Mouse (Mus musculus) megakaryocyte, embryonic 14.5 days (primary cell): ENCODE results near the gene Itga9. TPM values are rescaled to one million over a fixed set of nuclear protein-coding genes. Genes with fewer than 3 reads are reported as not detected.

Source experiments
- H3K27me3 ChIP-seq: replicated peaks from 2 replicates; pipeline ENCODE3; 2012; ENCODE audit warnings: inconsistent platforms
- H3K36me3 ChIP-seq: replicated peaks from 2 replicates; pipeline ENCODE3; 2012; ENCODE audit warnings: low read length, inconsistent platforms, mixed read lengths
- H3K4me1 ChIP-seq: 2 replicates; pipeline ENCODE4 v1.6.1; 2012; ENCODE audit warnings: inconsistent platforms
- H3K4me3 ChIP-seq: replicated peaks from 2 replicates; pipeline ENCODE3; 2012; ENCODE audit warnings: moderate library complexity, mild to moderate bottlenecking, inconsistent platforms
- H3K9me3 ChIP-seq: 2 replicates; pipeline ENCODE4 v1.6.1; 2012; ENCODE audit warnings: inconsistent platforms
- FLI1 ChIP-seq: IDR thresholded peaks from 2 replicates; pipeline ENCODE4 v1.6.1; 2012; ENCODE audit warnings: low read length, inconsistent platforms, mixed read lengths
- GATA1 ChIP-seq: IDR thresholded peaks from 3 replicates; pipeline ENCODE4 v1.6.1; 2012; ENCODE audit warnings: mixed read lengths, low read length, inconsistent platforms, borderline replicate concordance
- polyA plus RNA-seq: library from polyadenylated mRNA; stranded (reverse); fragments of >175 nt; gene quantifications from 2 replicates; pipeline ENCODE4 v1.2.3, GENCODE M21; 2012; ENCODE audit warnings: low replicate concordance; ENCODE audit not compliant: insufficient read depth

The Itga9 gene
- polyA plus RNA-seq, 1 experiment = 0.30 TPM

DNA sequence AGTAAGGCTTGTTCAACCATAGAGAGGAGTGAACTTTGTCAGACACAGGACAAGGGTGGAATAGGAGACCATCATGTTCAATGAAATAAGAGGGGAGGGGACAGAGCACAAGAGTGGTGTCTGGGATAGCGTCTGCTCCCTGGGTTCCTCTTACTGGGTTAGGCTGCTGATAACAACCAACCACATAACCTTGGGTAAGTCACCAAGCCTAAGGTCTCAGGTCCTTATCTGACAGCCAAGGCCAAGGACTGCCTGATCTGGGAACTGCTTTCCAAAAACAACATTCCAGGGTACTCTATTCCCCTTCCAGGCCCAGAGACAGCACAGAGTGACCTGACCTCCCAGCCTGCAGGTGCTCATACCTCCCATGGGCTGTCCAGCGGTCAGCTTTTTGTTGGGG is 260.5 kb downstream of the Itga9 start:
- Histone ChIP-seq H3K27me3 (peaks cover 29% of the 10 kb centered on the region), H3K4me3 (no peak overlapping the region), H3K36me3 (no peaks in the 10 kb centered on the region), H3K4me1 (no peaks in the 10 kb centered on the region), H3K9me3 (no peaks in the 10 kb centered on the region)
- TF ChIP-seq GATA1 (no peak), FLI1 (no peak)

DNA sequence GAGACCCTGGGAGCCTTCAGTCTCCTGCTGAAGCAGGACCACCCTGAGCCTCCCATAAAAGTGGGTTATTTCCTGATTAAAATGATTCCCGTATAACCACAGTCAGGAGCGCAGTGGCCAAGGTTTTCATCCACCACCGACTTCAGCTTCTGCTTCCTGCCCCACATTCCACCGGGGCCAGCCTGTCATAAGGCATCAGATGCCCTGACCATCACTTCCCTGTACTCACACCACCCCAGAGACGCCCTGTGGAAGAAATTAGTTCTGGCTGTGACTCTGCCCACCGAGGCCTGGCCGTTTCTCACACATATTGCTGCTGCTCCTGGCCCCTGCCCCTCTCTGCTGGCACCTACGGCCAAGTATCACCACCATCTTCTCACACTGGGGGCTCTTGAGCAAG is 261.4 kb downstream of the Itga9 start:
- Histone ChIP-seq H3K27me3 (peaks cover 27% of the 10 kb centered on the region), H3K4me3 (no peak overlapping the region), H3K4me1 (no peaks in the 10 kb centered on the region), H3K36me3 (no peaks in the 10 kb centered on the region), H3K9me3 (no peaks in the 10 kb centered on the region)
- TF ChIP-seq FLI1 = no peak
- no peak for TF ChIP-seq GATA1

DNA sequence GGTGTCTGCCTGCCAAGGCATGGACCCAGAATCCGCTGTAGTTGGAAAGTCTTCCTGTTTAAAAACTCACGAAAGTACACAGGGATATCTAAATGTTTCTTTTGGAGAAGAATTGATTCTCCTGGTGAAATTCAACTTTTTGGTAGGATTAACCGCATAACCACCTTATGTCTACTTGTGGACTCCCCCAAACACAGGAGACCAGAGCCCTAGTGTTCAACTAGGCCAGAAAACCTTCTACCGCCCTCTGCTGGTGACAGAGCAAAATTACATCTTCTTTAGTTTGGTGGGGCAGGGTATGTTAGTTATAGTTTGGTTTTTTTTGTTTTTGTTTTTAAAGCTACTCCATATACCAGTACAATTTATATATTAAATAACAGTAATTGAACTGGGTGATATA is 264.6 kb downstream of the Itga9 start:
- Histone ChIP-seq H3K4me3 (no peak overlapping the region), H3K4me1 (peaks cover 2% of the 10 kb centered on the region; the same call in 1 of the 2 replicates), H3K36me3 (no peaks in the 10 kb centered on the region), H3K9me3 (0 out of 2 replicates have a peak, but pooled peaks cover 3% of the 10 kb centered on the region), H3K27me3 (peaks cover 14% of the 10 kb centered on the region)
- no peak for TF ChIP-seq FLI1
- no peak for TF ChIP-seq GATA1

DNA sequence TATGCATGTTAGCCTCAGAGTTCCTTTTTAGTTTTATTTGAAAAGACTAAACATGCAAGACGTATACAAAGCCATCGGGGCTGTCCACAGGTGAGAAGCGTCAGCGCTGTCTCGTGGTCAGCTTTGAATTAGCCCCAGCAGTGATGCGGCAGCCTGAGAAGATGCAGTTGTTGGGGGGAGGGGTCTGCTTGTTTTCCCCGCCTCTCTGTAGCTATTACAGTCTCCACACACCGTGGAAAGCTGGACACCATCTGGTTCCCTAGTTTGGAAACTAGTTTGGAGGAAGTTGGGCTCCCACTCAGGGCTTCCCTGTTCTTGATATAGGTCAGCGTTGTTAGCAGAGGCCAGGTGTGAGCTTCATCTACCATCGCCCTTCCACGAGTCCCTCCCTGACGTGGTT is 266.5 kb downstream of the Itga9 start:
- peaks cover 16% of the 10 kb centered on the region for H3K27me3 ChIP-seq
- H3K9me3 ChIP-seq = 0 out of 2 replicates have a peak, but pooled peaks cover 3% of the 10 kb centered on the region
- no peaks in the 10 kb centered on the region for H3K36me3 ChIP-seq
- H3K4me3 ChIP-seq = no peak overlapping the region
- peaks cover 11% of the 10 kb centered on the region for H3K4me1 ChIP-seq
- TF ChIP-seq FLI1 (no peak), GATA1 (no peak)

DNA sequence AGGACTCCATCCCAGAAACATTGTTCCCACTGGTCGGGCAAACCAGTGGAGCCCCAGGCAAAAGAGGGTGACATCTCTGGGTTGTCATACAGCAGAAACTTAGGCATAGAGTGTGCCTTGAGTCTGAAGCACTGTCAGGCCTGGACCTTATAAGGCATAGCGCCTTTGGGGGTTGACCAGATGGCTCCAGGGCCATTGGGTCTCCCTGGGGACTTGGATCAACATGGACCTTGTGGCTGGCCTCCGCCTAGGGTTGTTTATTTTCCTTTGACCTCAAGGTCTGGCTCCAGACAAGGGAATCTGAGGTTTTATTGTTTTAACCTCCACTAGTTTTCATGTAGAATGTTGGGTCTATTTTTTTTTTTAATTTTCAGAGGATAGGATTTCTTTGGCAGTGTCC is 267.1 kb downstream of the Itga9 start:
- no peak overlapping the region for H3K4me3 ChIP-seq
- H3K9me3 ChIP-seq = 0 out of 2 replicates have a peak, but pooled peaks cover 3% of the 10 kb centered on the region
- peaks cover 11% of the 10 kb centered on the region for H3K4me1 ChIP-seq
- peaks cover 18% of the 10 kb centered on the region for H3K27me3 ChIP-seq
- no peaks in the 10 kb centered on the region for H3K36me3 ChIP-seq
- TF ChIP-seq GATA1 (no peak), FLI1 (no peak)

DNA sequence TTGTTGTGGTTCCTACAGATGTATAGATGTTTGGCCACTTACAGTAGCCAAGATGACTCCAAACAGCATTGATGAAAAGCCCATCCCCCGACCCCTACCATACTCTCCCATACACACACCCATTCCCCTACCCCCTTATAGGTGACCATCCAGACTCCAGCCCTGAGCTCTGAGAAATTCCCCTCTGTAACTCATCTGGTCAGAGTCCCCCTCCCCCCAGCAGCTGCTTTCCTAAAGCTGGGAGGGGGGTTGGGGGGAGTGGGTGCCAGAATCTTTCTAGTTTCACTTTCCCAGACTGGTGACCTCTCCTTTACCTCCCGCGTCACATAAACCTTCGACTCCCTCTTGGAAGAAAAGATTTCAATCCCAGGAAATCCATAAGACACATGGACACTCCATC is 269.2 kb downstream of the Itga9 start:
- peaks cover 16% of the 10 kb centered on the region for H3K27me3 ChIP-seq
- no peak overlapping the region for H3K4me3 ChIP-seq
- TF ChIP-seq FLI1 = no peak
- no peak for TF ChIP-seq GATA1
- peaks cover 11% of the 10 kb centered on the region for H3K4me1 ChIP-seq
- H3K36me3 ChIP-seq = no peaks in the 10 kb centered on the region
- H3K9me3 ChIP-seq = 0 out of 2 replicates have a peak, but pooled peaks cover 3% of the 10 kb centered on the region

DNA sequence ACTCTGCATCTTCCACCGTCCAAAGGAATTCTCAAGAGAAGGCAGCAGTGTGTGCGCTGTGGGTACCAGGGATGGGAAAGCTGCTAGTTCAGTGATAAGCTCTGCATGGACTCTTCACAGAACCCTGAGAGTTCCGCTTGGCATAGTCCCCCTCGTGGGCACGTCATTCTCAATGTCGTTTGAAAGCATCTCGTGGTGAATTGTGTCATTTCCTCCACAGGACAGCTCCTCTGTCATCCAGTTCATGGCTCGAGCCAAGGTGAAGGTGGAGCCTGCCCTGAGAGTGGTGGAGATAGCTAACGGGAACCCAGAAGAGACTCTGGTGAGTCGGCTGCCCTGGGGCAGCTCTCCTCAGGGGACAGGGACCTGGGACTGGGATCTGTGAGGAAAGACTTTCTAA is 270.4 kb downstream of the Itga9 start:
- TF ChIP-seq FLI1 (no peak), GATA1 (no peak)
- Histone ChIP-seq H3K4me1 (peaks cover 18% of the 10 kb centered on the region), H3K4me3 (no peak overlapping the region), H3K36me3 (no peaks in the 10 kb centered on the region), H3K27me3 (peaks cover 20% of the 10 kb centered on the region), H3K9me3 (0 out of 2 replicates have a peak, but pooled peaks cover 3% of the 10 kb centered on the region)

DNA sequence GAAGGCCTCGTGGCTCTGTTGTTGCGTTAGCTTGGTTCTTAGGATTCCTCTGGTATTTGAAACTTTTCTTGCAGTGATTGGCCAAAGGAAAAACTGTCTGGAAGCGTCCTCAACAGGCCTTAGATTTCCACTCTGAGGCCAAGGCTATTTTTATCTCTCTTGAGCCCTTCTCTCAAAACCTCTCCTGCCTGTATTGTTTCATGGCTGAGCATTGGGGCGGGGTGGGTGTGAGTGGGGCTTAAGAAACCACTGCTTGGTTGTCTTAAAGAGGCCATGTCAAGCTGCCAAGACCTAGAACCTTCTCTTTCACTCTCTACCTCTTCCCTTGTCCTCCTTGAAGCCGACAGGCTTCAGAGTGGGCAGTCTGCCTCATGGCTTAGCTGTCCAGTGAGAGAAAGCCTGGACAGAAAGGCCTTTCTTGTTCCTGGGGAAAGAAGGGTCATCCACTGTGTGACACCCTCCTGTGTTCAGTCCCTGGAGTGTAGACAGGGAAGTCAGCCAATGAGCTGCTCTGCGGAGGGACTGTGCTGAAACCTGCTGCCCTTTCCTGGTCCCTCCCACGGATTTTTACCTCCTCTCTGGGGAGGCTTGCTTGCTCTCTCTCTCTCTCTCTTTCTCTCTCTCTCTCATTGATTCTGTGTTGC is 271.0 kb downstream of the Itga9 start:
- no peaks in the 10 kb centered on the region for H3K36me3 ChIP-seq
- H3K27me3 ChIP-seq = peaks cover 21% of the 10 kb centered on the region
- TF ChIP-seq FLI1 = no peak
- TF ChIP-seq GATA1 = no peak
- H3K4me1 ChIP-seq = peaks cover 18% of the 10 kb centered on the region
- H3K9me3 ChIP-seq = 0 out of 2 replicates have a peak, but pooled peaks cover 3% of the 10 kb centered on the region
- no peak overlapping the region for H3K4me3 ChIP-seq

DNA sequence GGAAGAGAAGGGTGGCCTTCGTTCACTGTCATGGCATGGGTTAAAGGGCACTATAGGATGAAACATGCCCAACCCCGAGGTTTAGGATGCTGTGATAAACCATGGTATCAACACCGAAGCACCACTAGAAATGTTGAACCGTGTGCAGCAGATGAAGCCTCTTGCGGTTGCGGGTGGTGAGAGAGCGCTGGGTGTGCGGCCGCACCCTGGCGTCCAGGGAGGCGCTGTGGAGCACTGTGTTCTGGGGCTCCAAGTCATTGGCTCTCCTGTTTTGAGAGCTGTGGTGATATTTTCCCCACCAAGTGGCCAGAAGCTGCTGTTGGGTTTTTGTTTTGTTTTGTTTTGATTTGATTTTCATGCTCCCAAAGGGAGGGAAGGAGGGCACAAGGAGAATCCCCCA is 272.1 kb downstream of the Itga9 start:
- Histone ChIP-seq H3K4me1 (peaks cover 18% of the 10 kb centered on the region), H3K27me3 (peaks cover 21% of the 10 kb centered on the region), H3K36me3 (no peaks in the 10 kb centered on the region), H3K4me3 (no peak overlapping the region), H3K9me3 (0 out of 2 replicates have a peak, but pooled peaks cover under 1% of the 10 kb centered on the region)
- TF ChIP-seq FLI1 = no peak
- TF ChIP-seq GATA1 = no peak

DNA sequence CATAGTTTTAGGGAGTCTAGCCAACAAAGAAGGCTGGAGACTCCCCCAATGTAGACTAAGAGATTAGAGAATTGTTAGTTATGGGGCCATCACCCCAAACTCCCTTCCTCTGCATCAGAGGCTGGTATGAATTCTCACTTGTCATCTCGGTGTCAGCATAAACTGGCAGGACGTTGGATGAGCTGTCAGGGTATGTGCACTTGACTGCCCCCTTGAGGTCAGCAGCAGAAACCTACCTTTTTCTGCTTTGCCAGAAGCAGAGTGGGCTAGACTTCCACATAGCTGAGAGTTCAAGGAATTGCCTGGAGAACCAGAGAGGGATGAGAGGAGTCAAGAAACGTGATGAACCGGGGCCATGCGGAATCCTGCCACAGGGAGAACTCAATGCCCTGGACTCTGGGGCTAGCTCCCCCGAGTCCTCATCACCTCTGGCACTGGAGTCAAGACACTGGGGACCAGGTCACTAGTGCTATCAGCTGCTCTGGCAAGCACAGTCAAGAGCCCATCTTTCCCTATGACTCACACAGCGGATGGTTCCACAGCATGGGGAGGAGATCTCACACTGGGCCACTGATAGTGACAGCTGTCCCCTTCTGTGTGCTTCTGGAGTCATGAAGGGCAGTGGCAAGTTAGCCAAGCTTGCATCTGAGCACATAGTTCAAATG is 274.9 kb downstream of the Itga9 start:
- Histone ChIP-seq H3K4me3 (no peak overlapping the region), H3K4me1 (peaks cover 17% of the 10 kb centered on the region), H3K36me3 (no peaks in the 10 kb centered on the region), H3K27me3 (peaks cover 19% of the 10 kb centered on the region), H3K9me3 (no peaks in the 10 kb centered on the region)
- TF ChIP-seq FLI1 (no peak), GATA1 (no peak)
